Mouse (Mus musculus) c-Kit-positive CD71-negative TER-119-negative erythroid progenitor cells, embryonic 14.5 days (primary cell): ENCODE results near the gene Naaladl1.
"Not testable (repeated sequence)": the region's sequence is repeated elsewhere in the genome, so short reads cannot be mapped to it uniquely, and the experiment has no call there.

Experiments
- DNase-seq: peaks from one replicate; pipeline ENCODE4 v3.0.0-alpha.2; 2013; ENCODE audit warnings: low read depth

Gene Naaladl1

DNA sequence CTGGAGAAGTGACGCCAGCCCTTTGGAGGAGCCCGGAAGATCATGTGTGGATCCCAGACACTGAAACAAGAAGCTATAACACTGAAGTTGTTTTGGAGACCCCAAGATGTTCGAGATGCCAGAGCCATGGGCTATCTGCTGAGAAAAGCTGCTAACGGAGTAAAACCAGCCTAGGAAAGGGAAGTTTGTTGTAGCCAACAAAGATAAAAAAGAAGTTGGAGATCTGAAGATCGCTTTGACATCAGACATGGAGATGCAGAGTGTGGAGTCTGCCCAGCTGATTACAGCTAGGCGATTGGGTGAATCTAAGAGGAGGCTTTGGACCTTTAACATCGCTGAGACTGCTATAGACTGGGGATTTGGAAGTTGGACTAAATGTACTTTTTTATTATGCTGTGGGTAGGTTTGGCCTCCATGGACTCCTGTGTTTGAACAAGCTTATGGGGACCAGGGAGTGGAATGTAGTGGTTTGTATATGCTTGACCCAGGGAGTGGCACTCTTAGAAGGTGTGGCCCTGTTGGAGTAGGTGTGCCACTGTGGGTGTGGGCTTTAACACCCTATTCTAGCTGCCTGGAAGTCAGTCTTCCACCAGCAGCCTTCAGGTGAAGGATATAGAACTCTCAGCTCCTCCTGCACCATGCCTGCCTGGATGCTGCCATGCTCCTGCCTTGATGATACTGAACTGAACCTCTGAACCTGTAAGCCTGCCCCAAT, 25.0 kb downstream of the Naaladl1 start:
- not testable (repeated sequence) for DNase-seq

DNA sequence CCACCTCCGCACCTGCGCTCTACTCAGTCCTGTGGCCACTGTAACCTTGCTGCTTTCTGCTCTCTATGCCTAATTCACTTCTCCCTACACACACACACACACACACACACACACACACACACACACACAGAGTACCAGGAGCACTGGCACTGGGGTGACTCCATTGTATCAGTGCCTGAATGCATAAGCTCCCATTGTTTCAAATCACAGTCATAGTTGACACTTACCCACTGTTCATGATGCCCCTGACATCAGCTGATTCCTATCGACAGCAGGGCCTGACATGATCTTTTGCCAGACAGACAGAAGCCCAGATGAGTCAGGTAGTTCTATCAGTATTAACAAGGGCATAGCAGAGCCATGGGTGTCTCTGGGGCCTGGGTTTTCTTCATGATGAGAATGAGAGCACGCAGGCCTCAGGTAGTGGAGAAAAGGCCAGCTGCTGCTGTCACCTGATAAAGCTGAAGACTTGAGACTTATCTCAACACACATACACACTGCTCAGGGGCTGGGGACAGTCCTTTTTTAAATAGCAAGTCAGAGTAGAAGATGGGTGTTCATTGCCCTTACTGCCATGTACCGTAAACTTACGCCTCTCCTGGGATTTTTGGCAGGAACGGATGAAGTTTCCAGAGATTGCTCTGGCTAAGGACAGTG, 26.7 kb downstream of the Naaladl1 start:
- no peak for DNase-seq

DNA sequence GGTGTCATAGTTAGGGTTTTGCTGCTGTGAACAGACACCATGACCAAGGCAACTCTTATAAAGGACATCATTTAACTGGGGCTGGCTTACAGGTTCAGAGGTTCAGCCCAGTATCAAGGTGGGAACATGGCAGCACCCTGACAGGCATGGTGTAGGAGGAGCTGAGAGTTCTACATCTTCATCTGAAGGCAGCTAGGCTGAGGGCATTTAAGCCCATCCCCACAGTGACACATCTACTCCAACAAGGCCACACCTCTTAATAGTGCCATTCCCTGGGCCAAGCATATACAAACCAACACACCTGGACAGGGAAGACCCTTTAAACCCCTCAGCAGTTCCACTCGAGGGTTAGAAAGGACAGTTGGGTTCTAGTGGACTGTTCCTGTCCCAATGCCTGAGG, 27.6 kb downstream of the Naaladl1 start:
- DNase-seq, result not testable (repeated sequence)

- no peak for DNase-seq
These were observed 30.8 kb downstream of the Naaladl1 start for GRCm38 (mm10) chr19:6136397-6136796.

GRCm38 (mm10) chr19:6139701-6140100, 34.1 kb downstream of the Naaladl1 start:
- no peak for DNase-seq

- DNase-seq, result no peak
These were observed 34.7 kb downstream of the Naaladl1 start for GRCm38 (mm10) chr19:6140374-6140677.

- peak; percentile 89 for DNase-seq
These were observed 35.3 kb downstream of the Naaladl1 start, which contains the start of gene Batf2 for GRCm38 (mm10) chr19:6140678-6141393. TSS of gene Batf2 (plus strand) at chr19:6140983.

DNA sequence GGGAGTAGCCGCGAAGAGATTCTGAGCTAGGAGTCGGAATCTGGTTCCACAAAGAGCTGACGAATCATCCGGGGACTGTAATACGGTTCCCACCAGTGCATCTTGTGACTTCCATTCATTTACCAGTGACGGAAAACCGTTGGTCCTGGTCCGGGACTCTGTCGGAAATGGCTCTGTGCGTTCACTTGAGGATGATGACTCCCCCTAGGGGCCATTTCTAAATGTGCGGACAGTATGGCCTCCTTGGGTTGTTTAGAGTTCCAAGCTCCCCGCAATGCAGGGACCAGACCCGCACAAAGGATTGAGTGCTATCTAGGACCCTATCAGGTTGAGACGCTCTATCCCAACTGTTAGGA, 35.8 kb downstream of the Naaladl1 start, which contains the start of gene Arl2:
Arl2 (minus strand) TSS at position 155 of the 356 bp plus-strand sequence.
- peak; percentile 89 for DNase-seq

GRCm38 (mm10) chr19:6144842-6145241, 39.3 kb downstream of the Naaladl1 start:
- DNase-seq, result no peak

DNA sequence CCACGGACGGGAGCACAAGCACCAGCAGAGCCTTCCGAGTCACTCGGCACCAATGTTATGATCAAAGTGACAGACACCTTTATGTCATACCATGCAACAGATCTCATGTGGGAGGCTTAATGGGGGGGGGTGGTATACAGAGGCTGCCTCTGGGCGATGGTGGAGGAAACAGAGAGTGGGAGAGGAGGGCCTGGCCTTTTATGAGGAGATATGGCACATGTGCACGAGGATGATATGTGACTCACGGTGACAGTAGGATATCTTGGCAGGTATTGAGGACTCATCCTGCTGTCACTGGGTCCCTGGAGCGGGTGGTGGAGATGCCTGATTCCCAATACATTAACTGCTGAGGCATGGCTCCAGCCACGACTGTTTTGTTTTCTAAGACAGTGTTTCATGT, 49.6 kb downstream of the Naaladl1 start:
- no peak for DNase-seq

- DNase-seq, result no peak
These were observed 50.8 kb downstream of the Naaladl1 start for GRCm38 (mm10) chr19:6156372-6156771.

- peak; percentile 40 for DNase-seq
These were observed 51.6 kb downstream of the Naaladl1 start for GRCm38 (mm10) chr19:6157220-6157619.

GRCm38 (mm10) chr19:6163872-6164547, 58.4 kb downstream of the Naaladl1 start:
- no peak for DNase-seq
